Mouse (Mus musculus) liver, adult 2 months (tissue): ENCODE data around the gene Syp.

Source experiments
- CTCF ChIP-seq: fragments of 200-500 bp; IDR thresholded peaks from 2 replicates; pipeline ENCODE4 v1.5.1; 2011; ENCODE audit warnings: low read depth, low read length, control low read depth
- POLR2A ChIP-seq: fragments of 200-500 bp; IDR thresholded peaks from 2 replicates; pipeline ENCODE4 v1.6.1; 2011; ENCODE audit warnings: low read length, control low read depth; ENCODE audit not compliant: insufficient read depth; ENCODE audit errors: extremely low read depth

GRCm38 (mm10) chrX:7604879-7605574, 33.2 kb upstream of the Syp start, which contains the start of gene Ccdc22:
- TF ChIP-seq CTCF (no peak), POLR2A (no peak)
